Mouse (Mus musculus) stomach, postnatal 0 days (tissue): ENCODE measurements around the gene Ccdc121. TPM values are rescaled to one million over a fixed set of nuclear protein-coding genes. Genes with fewer than 3 reads are reported as not detected.

ENCODE experiments used
- ATAC-seq: fragments of 200-750 bp; cut with Nextera tagmentation; 2 replicates; pipeline ENCODE4 v1.8.0; 2017; ENCODE audit not compliant: low FRiP score, low TSS enrichment
- DNase-seq: peaks from one replicate; pipeline ENCODE4 v3.0.0-alpha.2; 2016; ENCODE audit warnings: low spot score
- H3K27ac ChIP-seq: fragments of 300-500 bp; sonication (generic); replicated peaks from 2 replicates; pipeline ENCODE4 v1.5.1; 2014; ENCODE audit warnings: mild to moderate bottlenecking, control low read depth
- H3K27me3 ChIP-seq: fragments of 300-500 bp; sonication (generic); 2 replicates; pipeline ENCODE4 v1.6.1; 2014; ENCODE audit warnings: low read length; ENCODE audit not compliant: control insufficient read depth, insufficient read depth
- H3K36me3 ChIP-seq: fragments of 300-500 bp; sonication (generic); 2 replicates; pipeline ENCODE4 v1.6.1; 2014; ENCODE audit warnings: low read length, mixed read lengths; ENCODE audit not compliant: control insufficient read depth, insufficient read depth
- H3K4me1 ChIP-seq: fragments of 300-500 bp; sonication (generic); replicated peaks from 2 replicates; pipeline ENCODE4 v1.6.1; 2014; ENCODE audit warnings: antibody characterized with exemption; ENCODE audit not compliant: control insufficient read depth, insufficient read depth
- H3K4me2 ChIP-seq: fragments of 300-500 bp; sonication (generic); replicated peaks from 2 replicates; pipeline ENCODE4 v1.6.1; 2014; ENCODE audit warnings: low read depth, mild to moderate bottlenecking, control low read depth, moderate library complexity
- H3K4me3 ChIP-seq: fragments of 300-500 bp; sonication (generic); 2 replicates; pipeline ENCODE4 v1.5.1; 2014; ENCODE audit warnings: low read depth, low read length, control low read depth
- H3K9ac ChIP-seq: fragments of 300-500 bp; sonication (generic); 2 replicates; pipeline ENCODE4 v1.6.1; 2014; ENCODE audit warnings: mild to moderate bottlenecking, low read length, control low read depth, mixed read lengths
- H3K9me3 ChIP-seq: fragments of 300-500 bp; sonication (generic); 2 replicates; pipeline ENCODE4 v1.6.1; 2016; ENCODE audit warnings: low read length; ENCODE audit not compliant: control insufficient read depth
- CTCF ChIP-seq: IDR thresholded peaks from 2 replicates; pipeline ENCODE4 v1.5.1; 2016; ENCODE audit warnings: antibody characterized with exemption, low read depth, mild to moderate bottlenecking, moderate library complexity
- EP300 ChIP-seq: optimal IDR thresholded peaks from 2 replicates; pipeline ENCODE3; 2016; ENCODE audit warnings: antibody characterized with exemption
- WGBS: fragments of 180-500 bp; shearing (Covaris S2); extraction: QIAGEN DNeasy Blood & Tissue Kit; methylation state at CpG from one replicate; pipeline ENCODE4 v1.1.7; 2014; 5-methylcytosine and 5-hydroxymethylcytosine counted together
- polyA plus RNA-seq: library from polyadenylated mRNA; unstranded; fragments of >200 nt; fragmentation: Nextera tagmentation; extraction: Ambion mirVana; gene quantifications from 2 replicates; pipeline ENCODE4 v1.2.1, GENCODE M21; 2015

Gene Ccdc121
- polyA plus RNA-seq, 1 experiment from 2014 or later = not detected

- no peak overlapping the region for H3K4me3 ChIP-seq
- DNase-seq = no peak
- H3K27ac ChIP-seq = no peak overlapping the region
- TF ChIP-seq EP300 (no peak), CTCF (no peak)
- no peaks in the 10 kb centered on the region for H3K9me3 ChIP-seq
- no peak overlapping the region for H3K9ac ChIP-seq
- no peak for ATAC-seq
- no peaks in the 10 kb centered on the region for H3K27me3 ChIP-seq
- WGBS = 35% methylated on average over 6 of the region's 6 CpGs
- H3K4me1 ChIP-seq = no peaks in the 10 kb centered on the region
- H3K4me2 ChIP-seq = no peak overlapping the region
- no peaks in the 10 kb centered on the region for H3K36me3 ChIP-seq
These were observed 34.7 kb downstream of the Ccdc121 start for GRCm38 (mm10) chr1:181476557-181476956.

- WGBS = 48% methylated on average over 8 of the region's 8 CpGs
- Histone ChIP-seq H3K9me3 (no peaks in the 10 kb centered on the region), H3K36me3 (no peaks in the 10 kb centered on the region), H3K27me3 (no peaks in the 10 kb centered on the region), H3K4me2 (no peak overlapping the region), H3K27ac (no peak overlapping the region), H3K4me1 (no peaks in the 10 kb centered on the region), H3K9ac (no peak overlapping the region), H3K4me3 (no peak overlapping the region)
- TF ChIP-seq EP300 (no peak), CTCF (no peak)
- ATAC-seq (no peak), DNase-seq (no peak)
These were observed 35.1 kb downstream of the Ccdc121 start for GRCm38 (mm10) chr1:181476141-181476540.

DNA sequence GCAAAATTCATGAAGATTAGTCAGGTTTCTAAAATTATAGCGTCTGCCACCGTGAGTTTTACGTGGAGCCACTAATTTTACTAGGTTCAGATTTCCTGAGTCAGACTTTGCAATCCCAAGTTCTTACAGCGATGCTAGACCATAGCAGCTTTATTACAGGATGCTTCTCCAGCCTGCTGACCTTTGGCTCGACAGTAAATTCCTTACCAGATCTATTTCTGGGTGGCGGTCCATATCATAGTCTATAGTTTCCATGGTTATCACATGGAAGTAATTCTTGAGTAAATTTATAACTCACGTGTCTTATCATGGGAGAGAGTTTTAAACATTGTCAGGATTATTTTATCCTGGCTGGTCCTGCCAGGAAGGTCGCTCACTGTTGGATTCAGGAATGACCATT, 41.8 kb downstream of the Ccdc121 start:
- Histone ChIP-seq H3K4me1 (peaks cover 5% of the 10 kb centered on the region; the same call in 1 of the 2 replicates), H3K9ac (no peak overlapping the region), H3K27me3 (no peaks in the 10 kb centered on the region), H3K36me3 (no peaks in the 10 kb centered on the region), H3K9me3 (no peaks in the 10 kb centered on the region), H3K4me3 (no peak overlapping the region), H3K27ac (no peak overlapping the region), H3K4me2 (no peak overlapping the region)
- 72% methylated on average over 8 of the region's 8 CpGs for WGBS
- no peak for DNase-seq
- ATAC-seq = no peak
- TF ChIP-seq CTCF (no peak), EP300 (no peak)

GRCm38 (mm10) chr1:181467321-181467670, 44.0 kb downstream of the Ccdc121 start:
- no peak for TF ChIP-seq CTCF
- TF ChIP-seq EP300 = no peak
- no peak overlapping the region for H3K9ac ChIP-seq
- no peaks in the 10 kb centered on the region for H3K9me3 ChIP-seq
- WGBS = 86% methylated on average over 6 of the region's 6 CpGs
- no peak overlapping the region for H3K27ac ChIP-seq
- DNase-seq (no peak), ATAC-seq (no peak)
- no peak overlapping the region for H3K4me3 ChIP-seq
- H3K4me1 ChIP-seq = peaks cover 5% of the 10 kb centered on the region; the same call in 1 of the 2 replicates
- no peaks in the 10 kb centered on the region for H3K27me3 ChIP-seq
- H3K4me2 ChIP-seq = no peak overlapping the region
- H3K36me3 ChIP-seq = no peaks in the 10 kb centered on the region

DNA sequence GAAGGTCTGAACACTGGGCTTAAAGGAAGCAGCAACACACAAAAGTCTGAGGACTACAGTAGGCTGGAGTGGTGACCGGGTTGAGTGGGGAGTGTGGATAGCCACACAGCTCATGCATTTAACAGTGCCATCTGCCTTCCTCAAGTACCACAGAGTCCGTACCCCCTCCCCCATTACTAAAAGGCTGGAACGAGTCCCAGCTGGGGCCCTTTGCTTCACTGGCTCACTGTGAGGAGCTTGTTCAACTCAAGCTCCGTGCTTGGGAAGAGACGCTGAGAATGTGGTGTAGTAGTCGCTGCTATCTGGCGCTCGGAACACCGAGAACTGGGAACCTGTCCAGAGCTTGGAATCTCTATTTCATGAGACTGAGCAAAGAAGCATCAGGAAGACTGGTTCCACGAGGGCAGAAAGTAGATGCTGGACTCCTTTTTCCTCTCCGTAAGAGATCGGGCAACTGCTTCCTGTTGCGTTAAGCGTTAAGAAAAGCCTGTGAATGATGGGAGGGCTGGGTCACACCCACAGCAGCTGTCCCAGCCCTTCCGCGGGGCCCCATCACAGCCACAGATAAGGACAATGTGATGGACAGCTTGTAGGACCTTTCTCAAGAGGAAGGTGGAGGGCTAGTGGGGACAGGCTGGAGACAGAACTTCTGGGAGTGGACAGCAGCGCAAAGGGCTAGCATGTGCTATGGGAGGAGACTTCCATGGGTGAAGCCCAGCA, 44.5 kb downstream of the Ccdc121 start:
- Histone ChIP-seq H3K27me3 (no peaks in the 10 kb centered on the region), H3K36me3 (no peaks in the 10 kb centered on the region), H3K9ac (no peak overlapping the region), H3K4me3 (no peak overlapping the region), H3K4me2 (0 out of 2 replicates have a peak overlapping the region, but pooled peaks have one; percentile 5), H3K27ac (no peak overlapping the region), H3K9me3 (no peaks in the 10 kb centered on the region), H3K4me1 (peaks cover 5% of the 10 kb centered on the region; the same call in 1 of the 2 replicates)
- ATAC-seq = 0 out of 2 replicates have a peak, but pooled peaks have one; percentile 12
- no peak for DNase-seq
- TF ChIP-seq CTCF (no peak), EP300 (no peak)
- WGBS = 53% methylated on average over 17 of the region's 17 CpGs

GRCm38 (mm10) chr1:181466040-181466439, 45.2 kb downstream of the Ccdc121 start:
- peaks cover 5% of the 10 kb centered on the region; the same call in 1 of the 2 replicates for H3K4me1 ChIP-seq
- H3K4me2 ChIP-seq = no peak overlapping the region
- no peaks in the 10 kb centered on the region for H3K9me3 ChIP-seq
- H3K36me3 ChIP-seq = no peaks in the 10 kb centered on the region
- H3K27me3 ChIP-seq = no peaks in the 10 kb centered on the region
- ATAC-seq (no peak), DNase-seq (no peak)
- H3K9ac ChIP-seq = no peak overlapping the region
- no peak for TF ChIP-seq CTCF
- TF ChIP-seq EP300 = no peak
- WGBS = 91% methylated on average over 6 of the region's 6 CpGs
- no peak overlapping the region for H3K4me3 ChIP-seq
- H3K27ac ChIP-seq = no peak overlapping the region
